Mouse (Mus musculus) megakaryocyte, embryonic 14.5 days (primary cell): ENCODE measurements at regions not wholly inside any gene's neighbourhood (a gene's known extent, or its start where the extent isn't known, plus 50 kb on each side); places are given as distances from the start of the nearest gene placed in this dataset.

ENCODE experiments used
- H3K27me3 ChIP-seq: replicated peaks from 2 replicates; pipeline ENCODE3; 2012; ENCODE audit warnings: inconsistent platforms
- H3K36me3 ChIP-seq: replicated peaks from 2 replicates; pipeline ENCODE3; 2012; ENCODE audit warnings: low read length, inconsistent platforms, mixed read lengths
- H3K4me1 ChIP-seq: 2 replicates; pipeline ENCODE4 v1.6.1; 2012; ENCODE audit warnings: inconsistent platforms
- H3K4me3 ChIP-seq: replicated peaks from 2 replicates; pipeline ENCODE3; 2012; ENCODE audit warnings: moderate library complexity, mild to moderate bottlenecking, inconsistent platforms
- H3K9me3 ChIP-seq: 2 replicates; pipeline ENCODE4 v1.6.1; 2012; ENCODE audit warnings: inconsistent platforms
- FLI1 ChIP-seq: IDR thresholded peaks from 2 replicates; pipeline ENCODE4 v1.6.1; 2012; ENCODE audit warnings: low read length, inconsistent platforms, mixed read lengths
- GATA1 ChIP-seq: IDR thresholded peaks from 3 replicates; pipeline ENCODE4 v1.6.1; 2012; ENCODE audit warnings: mixed read lengths, low read length, inconsistent platforms, borderline replicate concordance

DNA sequence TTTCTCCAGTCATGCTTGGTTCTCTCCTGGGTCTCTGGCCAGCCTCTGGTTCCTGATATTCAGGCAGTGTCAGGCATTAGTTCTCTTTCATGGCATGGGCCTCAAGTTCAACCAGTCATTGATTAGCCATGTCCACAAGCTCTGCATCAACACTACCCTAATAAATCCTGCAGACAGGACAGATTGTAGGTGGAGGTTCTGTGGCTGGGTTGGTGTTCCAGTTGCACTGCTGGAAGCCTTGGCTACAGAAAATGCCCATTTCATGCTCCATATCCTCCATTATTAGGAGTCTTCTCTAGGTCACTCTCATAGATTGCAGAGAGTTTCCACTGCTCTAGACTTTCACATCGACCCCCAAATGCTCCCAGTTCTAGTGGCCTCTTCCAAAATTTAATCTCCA, 757.4 kb downstream of the Utrn start:
- Histone ChIP-seq H3K4me1 (no peaks in the 10 kb centered on the region), H3K4me3 (no peak overlapping the region), H3K9me3 (no peaks in the 10 kb centered on the region), H3K27me3 (no peaks in the 10 kb centered on the region), H3K36me3 (no peaks in the 10 kb centered on the region)
- TF ChIP-seq FLI1: no peak
- TF ChIP-seq GATA1: no peak

DNA sequence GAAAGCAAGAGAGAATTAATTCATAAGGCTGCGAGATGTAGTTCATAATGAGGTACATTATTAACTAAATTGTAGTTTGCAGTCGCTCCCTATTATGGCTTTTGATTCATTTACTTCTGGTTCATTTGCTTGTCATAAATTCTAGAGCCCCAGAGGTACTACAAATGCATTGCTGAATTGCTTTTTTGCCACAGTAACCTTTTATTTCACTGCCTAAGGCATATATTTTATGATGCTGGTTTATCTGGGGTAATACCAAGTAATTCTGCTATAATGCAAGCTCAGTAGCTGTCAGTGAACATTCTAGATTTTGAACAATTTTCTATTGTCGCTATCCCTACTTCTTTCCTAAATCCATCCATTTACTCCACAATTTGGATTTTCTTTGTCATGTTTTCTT, 753.4 kb downstream of the Utrn start:
- no peak for TF ChIP-seq FLI1
- no peak for TF ChIP-seq GATA1
- Histone ChIP-seq H3K36me3 (no peaks in the 10 kb centered on the region), H3K9me3 (no peaks in the 10 kb centered on the region), H3K4me1 (no peaks in the 10 kb centered on the region), H3K4me3 (no peak overlapping the region), H3K27me3 (no peaks in the 10 kb centered on the region)

GRCm38 (mm10) chr10:12116662-12117303, 752.4 kb downstream of the Utrn start:
- TF ChIP-seq GATA1 (no peak), FLI1 (no peak)
- Histone ChIP-seq H3K4me1 (no peaks in the 10 kb centered on the region), H3K9me3 (no peaks in the 10 kb centered on the region), H3K36me3 (no peaks in the 10 kb centered on the region), H3K4me3 (no peak overlapping the region), H3K27me3 (no peaks in the 10 kb centered on the region)

DNA sequence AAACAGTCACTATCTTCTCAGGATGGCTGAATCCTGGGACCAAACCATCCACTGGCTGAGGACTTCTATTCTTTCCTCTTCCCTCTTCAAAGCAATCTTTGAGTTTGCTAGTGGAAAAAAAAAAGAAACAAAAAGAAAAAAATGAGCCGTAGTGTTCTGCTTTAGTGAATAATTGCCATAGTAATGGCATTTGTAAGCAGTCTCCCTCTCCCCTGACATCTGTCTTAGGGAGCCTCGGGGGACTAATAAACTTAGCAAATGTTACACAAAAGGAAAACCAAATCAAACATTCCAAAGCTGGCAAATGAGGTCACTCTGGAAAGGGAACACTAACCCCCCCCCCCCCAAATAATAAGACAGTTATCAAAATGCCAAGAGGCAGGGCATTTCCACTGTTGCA, 744.9 kb downstream of the Utrn start:
- H3K4me3 ChIP-seq: no peak overlapping the region
- H3K9me3 ChIP-seq: no peaks in the 10 kb centered on the region
- no peaks in the 10 kb centered on the region for H3K36me3 ChIP-seq
- H3K27me3 ChIP-seq: no peaks in the 10 kb centered on the region
- TF ChIP-seq FLI1: no peak
- no peak for TF ChIP-seq GATA1
- H3K4me1 ChIP-seq: no peaks in the 10 kb centered on the region

GRCm38 (mm10) chr10:12129486-12129885, 739.7 kb downstream of the Utrn start:
- Histone ChIP-seq H3K4me3 (no peak overlapping the region), H3K9me3 (no peaks in the 10 kb centered on the region), H3K4me1 (no peaks in the 10 kb centered on the region), H3K36me3 (no peaks in the 10 kb centered on the region), H3K27me3 (no peaks in the 10 kb centered on the region)
- no peak for TF ChIP-seq GATA1
- no peak for TF ChIP-seq FLI1

DNA sequence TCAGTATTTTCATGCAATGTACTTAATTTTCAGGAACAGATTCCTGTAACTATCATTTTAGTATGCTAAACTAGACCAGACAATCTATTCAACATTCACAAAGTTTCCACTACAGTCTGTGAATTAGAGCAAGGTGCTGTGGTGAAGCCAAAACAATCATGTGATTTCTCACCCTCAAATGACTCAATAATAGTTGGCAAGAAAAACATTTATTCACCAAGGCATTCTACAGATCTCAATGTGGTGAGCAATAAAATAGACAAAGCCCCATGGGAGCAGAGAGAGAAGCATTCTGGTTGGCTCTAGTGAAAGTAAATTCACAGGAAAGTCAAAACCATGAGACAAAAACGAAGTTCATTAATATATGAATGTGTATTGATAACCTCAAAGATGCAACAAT, 724.5 kb downstream of the Utrn start:
- H3K4me1 ChIP-seq: no peaks in the 10 kb centered on the region
- no peaks in the 10 kb centered on the region for H3K27me3 ChIP-seq
- H3K36me3 ChIP-seq: no peaks in the 10 kb centered on the region
- no peak overlapping the region for H3K4me3 ChIP-seq
- no peaks in the 10 kb centered on the region for H3K9me3 ChIP-seq
- no peak for TF ChIP-seq FLI1
- no peak for TF ChIP-seq GATA1

GRCm38 (mm10) chr10:12146942-12147537, 722.1 kb downstream of the Utrn start:
- no peaks in the 10 kb centered on the region for H3K9me3 ChIP-seq
- no peaks in the 10 kb centered on the region for H3K36me3 ChIP-seq
- H3K27me3 ChIP-seq: no peaks in the 10 kb centered on the region
- TF ChIP-seq GATA1 (no peak), FLI1 (no peak)
- no peak overlapping the region for H3K4me3 ChIP-seq
- no peaks in the 10 kb centered on the region for H3K4me1 ChIP-seq

DNA sequence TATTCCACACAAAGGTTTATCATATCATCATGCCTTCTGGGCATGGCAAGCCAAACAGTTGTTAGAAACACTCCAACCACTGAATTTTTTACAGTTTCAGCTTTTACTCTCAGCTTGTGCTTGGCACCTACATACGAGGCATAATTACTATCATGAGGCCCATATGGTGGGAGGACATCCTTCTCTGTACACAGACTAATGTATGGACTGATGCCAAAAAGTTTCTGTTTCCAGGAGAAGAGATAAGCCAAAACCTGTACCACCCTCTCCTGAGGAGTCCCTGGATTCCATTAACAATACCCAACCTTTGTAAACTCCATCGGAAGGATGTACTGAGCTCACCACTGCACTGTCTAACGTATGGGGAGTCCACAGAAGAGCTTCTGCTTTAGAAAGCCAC, 698.9 kb downstream of the Utrn start:
- Histone ChIP-seq H3K4me3 (no peak overlapping the region), H3K36me3 (no peaks in the 10 kb centered on the region), H3K27me3 (no peaks in the 10 kb centered on the region), H3K4me1 (no peaks in the 10 kb centered on the region), H3K9me3 (no peaks in the 10 kb centered on the region)
- TF ChIP-seq FLI1 (no peak), GATA1 (no peak)

GRCm38 (mm10) chr10:12174200-12174818, 694.9 kb downstream of the Utrn start:
- Histone ChIP-seq H3K27me3 (no peaks in the 10 kb centered on the region), H3K9me3 (no peaks in the 10 kb centered on the region), H3K4me3 (no peak overlapping the region), H3K4me1 (no peaks in the 10 kb centered on the region), H3K36me3 (no peaks in the 10 kb centered on the region)
- TF ChIP-seq GATA1: no peak
- TF ChIP-seq FLI1: no peak

DNA sequence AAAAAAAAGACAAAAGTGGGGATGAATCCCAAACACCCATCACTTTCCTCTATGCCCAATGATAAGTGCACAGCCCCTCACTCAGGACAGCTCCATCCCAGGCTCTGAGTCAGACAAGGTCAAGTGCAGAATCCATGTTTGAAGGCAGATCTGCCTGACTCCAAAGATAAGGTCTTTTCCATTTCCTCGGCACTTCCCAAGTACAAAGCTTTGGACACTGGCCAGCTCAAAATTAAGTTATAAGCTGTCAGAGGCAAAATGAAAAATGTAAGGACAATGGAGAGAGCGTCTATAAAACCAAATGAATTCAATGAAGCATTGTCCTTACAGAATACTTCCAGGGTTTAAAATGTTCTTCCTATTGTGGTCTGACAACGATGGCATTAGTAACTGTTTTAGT, 694.0 kb downstream of the Utrn start:
- no peaks in the 10 kb centered on the region for H3K4me1 ChIP-seq
- no peak for TF ChIP-seq GATA1
- TF ChIP-seq FLI1: no peak
- H3K9me3 ChIP-seq: no peaks in the 10 kb centered on the region
- no peaks in the 10 kb centered on the region for H3K27me3 ChIP-seq
- H3K36me3 ChIP-seq: no peaks in the 10 kb centered on the region
- no peak overlapping the region for H3K4me3 ChIP-seq

DNA sequence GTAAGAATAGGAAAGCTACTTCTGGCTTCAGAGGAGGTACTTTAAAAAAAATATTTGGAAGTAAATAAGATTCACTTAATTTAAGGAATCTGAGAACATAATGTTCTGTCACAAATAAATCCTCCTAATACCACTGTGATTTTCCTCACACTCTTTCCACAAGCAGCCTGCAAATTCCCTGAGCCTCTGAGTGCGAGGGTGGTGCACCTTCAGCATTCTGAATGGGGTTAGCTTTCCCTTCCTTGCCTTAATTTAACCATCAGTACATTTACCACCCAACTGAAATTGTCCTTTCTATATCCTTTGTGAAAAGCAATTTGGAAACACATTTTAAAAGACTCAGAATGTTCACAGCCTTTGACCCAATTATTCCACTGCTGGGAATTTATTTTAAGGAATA, 691.7 kb downstream of the Utrn start:
- Histone ChIP-seq H3K4me3 (no peak overlapping the region), H3K4me1 (no peaks in the 10 kb centered on the region)

More for the DNA sequence above, 691.7 kb downstream of the Utrn start:
- TF ChIP-seq FLI1 (no peak), GATA1 (no peak)
- Histone ChIP-seq H3K36me3 (no peaks in the 10 kb centered on the region), H3K9me3 (no peaks in the 10 kb centered on the region), H3K27me3 (no peaks in the 10 kb centered on the region)
